Mouse (Mus musculus) MEL-GATA-1-ER (cell line): ENCODE measurements around the gene Cdh11.

ENCODE experiments used
- DNase-seq: peaks from one replicate; pipeline ENCODE4 v3.0.0-alpha.2; 2012; ENCODE audit warnings: low read depth; ENCODE audit errors: extremely low read depth

Gene Cdh11

GRCm38 (mm10) chr8:102785592-102786416 lies at the start of gene Cdh11:
Gene Cdh11, minus strand, starts transcription at chr8:102785642.
- DNase-seq, result no peak

- DNase-seq, result no peak
Observed at GRCm38 (mm10) chr8:102813959-102814358, 28.5 kb upstream of the Cdh11 start.

GRCm38 (mm10) chr8:102790303-102790702 lies 4.9 kb upstream of the Cdh11 start:
- DNase-seq, result no peak

- no peak for DNase-seq
Observed at GRCm38 (mm10) chr8:102786467-102787360, 1.3 kb upstream of the Cdh11 start.

DNA sequence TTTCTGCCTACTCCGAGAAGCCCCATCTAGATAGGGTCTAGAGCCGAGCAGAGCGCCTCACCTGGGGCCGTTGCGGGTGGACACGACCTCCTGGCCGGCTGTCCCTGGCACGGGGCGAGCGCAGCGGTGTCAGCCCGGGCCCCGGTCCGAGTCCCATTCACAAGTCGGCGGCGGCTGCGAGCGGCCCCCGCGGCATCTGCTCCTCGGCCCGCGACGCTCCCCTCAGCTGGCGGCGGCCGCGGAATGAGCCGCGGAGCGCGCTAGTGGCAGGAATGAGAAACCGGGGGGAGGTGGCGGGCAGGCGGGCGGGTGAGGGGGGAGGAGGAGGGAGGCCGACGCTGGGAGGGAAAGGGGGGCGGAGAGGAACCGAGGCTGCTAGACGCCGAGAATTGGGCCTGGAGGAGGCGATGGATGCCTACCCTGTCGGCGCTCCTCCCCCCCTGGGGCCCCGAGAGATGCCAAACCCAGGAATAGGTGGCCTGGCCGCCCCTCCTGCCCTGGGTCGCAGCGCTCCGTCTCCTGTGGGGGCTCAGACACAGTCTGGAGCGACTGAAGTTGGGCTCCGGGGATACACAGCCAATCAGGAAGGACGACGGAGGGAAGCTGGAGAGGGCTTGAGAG lies 497 bp downstream of the Cdh11 start:
- DNase-seq, result no peak

DNA sequence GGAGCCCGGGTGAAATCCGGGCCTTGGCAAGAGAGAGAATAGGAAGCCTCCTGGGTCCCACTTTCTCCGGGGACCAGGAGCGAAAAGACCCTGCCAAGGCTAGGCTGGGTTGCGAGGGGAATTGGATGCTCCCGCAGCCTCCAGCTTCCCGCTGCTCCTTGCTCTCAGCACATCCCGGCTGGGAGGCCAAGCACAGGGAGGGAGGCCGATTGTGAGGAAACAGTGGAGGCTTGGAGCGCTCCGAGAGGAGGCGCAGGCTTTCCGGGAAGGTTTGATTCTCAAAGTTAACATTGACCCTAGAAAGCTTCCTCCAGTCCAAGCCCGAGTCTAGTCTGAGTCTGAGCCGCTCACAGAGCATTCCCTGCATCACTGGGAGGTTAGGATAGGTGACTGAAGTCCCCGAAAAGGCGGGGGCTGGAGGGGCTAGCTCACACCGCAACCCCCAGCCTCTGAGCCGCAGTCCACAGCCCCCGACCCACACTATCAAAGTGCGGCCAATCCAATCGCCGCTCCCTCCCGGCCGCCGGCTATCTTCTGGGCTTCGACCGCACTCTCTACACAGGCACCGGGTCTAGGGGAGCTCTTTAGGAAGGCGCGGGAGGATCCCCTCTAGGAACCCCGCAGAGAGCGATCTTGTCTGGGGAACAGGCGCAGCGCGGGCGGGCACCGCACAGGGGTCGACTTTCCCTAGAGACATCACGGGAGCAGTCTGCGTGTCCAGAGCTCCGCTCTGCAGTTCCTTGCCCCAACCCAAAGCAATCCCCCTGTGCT lies 1.4 kb downstream of the Cdh11 start:
- DNase-seq, result no peak

DNA sequence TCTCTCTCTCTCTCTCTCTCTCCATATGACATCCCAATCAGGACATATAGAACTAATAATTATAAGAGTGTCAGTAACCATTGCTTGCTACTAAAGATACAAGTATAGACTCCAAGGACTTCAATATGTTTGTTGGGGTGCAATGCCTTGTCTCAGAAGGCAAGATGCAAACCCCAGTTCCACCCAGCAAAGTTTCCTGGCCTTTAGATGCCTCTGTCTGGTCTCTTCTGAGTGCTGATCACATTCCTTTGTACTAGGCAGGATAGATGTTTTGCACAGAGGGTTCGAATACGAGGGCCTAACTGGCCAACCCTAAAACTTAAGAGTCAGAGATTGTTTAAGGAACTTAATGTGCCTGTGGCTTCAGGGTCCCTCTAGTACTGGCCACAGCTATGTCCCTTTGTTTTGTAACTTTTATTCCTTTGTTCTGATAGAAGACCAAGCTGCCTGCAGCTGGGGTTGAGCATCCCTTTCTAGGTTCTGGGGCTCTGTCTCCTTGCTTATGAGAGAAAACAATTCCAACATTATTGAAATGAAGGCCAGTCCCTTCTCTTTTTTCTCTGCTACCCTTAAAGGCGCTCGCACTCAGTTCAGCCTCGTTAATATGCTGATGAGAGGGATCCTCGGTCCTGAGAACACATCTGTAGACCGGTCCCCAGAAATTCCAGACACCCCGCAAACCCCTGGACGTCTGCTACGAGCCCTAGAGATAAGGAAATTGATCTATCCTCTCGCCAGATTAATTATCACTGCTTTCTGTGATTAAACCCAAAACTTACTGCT lies 2.5 kb downstream of the Cdh11 start:
- DNase-seq, result no peak

DNA sequence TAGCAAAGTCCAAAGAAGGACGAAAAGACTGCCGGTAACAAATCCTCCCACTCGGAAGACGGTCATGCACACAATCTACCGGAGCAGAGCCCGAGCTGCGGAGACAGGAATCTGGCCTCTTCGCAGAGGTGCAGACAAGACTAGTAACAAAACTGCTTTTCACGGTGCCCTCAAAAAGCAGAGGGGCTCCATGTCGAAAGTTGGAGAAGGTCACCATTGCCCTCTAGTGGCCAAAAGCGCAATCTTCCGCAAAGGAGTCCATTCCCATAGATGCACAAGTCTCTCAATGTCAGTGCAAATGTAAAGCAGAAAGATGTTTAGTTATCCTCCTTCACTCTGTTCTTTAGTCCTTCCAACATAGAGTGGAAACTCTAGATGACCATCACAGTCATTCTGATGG lies 4.5 kb downstream of the Cdh11 start:
- peak; percentile 14 for DNase-seq

- no peak for DNase-seq
Observed at GRCm38 (mm10) chr8:102774594-102774993, 10.8 kb downstream of the Cdh11 start.

DNA sequence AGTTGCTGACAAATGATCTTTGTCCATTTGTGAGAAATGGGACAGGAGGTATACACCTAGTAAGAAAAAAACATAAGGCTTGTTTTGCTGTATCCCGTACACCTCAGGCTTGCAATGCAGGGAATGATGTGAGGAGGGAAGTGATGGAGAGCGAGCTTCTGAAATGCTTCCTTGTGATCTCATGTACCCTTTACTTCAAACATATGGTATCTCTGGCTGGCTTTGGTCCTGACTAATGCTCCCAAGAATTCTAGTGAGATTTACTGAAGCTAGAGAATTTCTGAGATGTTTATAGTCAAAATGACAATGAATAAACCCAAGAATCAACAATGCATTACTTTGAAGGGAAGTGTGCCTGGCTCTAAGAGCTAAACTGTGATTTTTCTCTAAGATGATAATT lies 14.0 kb downstream of the Cdh11 start:
- no peak for DNase-seq

- DNase-seq, result no peak
Observed at GRCm38 (mm10) chr8:102753839-102754238, 31.6 kb downstream of the Cdh11 start.

DNA sequence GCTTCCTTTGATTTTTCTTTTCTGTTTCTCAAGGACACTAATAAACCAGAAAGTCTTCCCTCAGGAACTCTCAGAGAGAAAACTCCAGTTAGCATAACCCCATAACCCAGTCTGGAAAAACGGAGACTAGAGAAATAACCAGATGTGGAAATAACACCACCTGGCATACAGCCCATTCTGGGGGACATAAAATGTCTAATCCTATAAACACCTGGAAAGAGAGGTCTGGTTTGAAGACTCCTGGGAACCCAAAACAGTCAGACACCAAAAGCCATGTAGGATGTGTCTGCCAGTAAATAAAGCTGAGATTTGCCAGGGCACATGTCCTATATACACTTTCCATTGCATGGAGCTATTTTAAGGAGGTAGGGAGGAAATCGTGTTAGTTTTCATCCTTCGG lies 42.5 kb downstream of the Cdh11 start:
- DNase-seq, result no peak

- DNase-seq, result no peak
Observed at GRCm38 (mm10) chr8:102742008-102742591, 43.3 kb downstream of the Cdh11 start.

DNA sequence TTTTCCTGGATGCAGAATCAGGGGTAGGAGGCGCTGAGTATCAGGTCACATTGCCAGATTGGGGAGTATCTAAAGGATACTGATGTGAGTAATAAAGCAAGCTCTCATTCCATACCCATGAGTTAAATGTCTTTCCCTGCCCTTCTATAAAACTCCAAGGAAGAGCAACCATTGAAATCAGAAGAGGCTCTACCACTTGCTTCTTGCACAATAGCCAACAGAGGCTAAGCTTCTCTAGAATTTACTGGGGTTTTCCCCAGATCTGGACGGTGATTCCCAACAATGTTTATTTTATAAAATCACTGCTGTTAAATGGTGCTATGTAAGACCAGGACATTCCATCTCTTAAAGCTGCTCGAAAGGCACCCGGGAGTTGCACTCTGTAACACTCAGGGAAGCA lies 44.5 kb downstream of the Cdh11 start:
- no peak for DNase-seq

- no peak for DNase-seq
Observed at GRCm38 (mm10) chr8:102738961-102739487, 46.4 kb downstream of the Cdh11 start.

GRCm38 (mm10) chr8:102738395-102738794 lies 47.0 kb downstream of the Cdh11 start:
- DNase-seq, result no peak

DNA sequence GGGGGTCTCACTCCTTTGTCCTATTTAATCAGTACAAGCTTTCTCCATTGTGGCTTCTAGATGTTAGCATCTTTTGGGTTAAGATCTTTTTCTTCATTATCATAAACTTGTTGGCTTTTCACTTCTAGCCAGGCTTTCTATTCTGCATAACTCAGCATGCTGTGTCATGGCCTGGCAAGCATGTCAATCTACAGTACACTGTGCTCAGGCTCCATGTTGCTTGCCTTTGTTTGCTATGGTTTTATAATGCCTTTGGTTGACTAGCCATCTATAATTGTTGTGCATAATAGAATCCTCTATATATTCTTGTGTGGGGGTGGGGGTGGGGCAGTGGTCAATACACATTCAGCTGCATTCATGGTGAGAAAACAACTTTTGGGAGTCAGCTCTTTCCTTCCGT lies 51.0 kb downstream of the Cdh11 start:
- DNase-seq, result no peak

DNA sequence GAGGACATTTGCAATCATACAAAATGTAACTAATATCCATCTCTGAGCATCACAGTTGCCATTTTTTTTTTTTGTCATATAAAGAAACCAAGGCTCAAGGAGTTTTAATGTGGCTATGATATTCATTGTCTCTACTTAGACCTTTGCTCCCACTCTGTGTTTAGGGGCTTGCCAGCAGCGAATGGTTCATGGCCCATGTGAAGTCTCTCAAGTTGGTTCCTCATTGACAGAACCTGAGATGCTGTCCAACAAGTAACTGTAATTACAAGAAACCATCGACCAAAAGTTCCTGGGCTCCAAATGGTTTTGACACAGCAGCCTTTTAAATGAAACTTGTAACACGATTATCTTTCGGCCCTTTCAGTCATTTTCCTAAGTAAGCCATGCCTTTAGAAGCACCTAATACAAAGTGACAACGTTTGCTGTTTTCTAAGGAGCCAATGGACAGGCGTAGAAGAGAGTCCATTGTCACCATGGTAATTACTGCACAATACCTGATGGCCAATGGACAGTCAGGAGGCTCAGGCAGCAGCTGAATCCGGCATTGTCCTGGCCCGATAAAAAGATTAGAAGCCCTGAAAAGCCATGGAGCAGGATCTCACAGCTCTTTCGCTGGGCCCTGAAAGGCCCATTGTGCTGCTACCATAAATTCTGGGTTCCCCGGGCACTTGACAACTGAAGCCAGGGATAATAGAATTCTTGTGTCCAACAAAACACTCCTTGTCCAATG lies 59.1 kb downstream of the Cdh11 start:
- DNase-seq, result no peak

DNA sequence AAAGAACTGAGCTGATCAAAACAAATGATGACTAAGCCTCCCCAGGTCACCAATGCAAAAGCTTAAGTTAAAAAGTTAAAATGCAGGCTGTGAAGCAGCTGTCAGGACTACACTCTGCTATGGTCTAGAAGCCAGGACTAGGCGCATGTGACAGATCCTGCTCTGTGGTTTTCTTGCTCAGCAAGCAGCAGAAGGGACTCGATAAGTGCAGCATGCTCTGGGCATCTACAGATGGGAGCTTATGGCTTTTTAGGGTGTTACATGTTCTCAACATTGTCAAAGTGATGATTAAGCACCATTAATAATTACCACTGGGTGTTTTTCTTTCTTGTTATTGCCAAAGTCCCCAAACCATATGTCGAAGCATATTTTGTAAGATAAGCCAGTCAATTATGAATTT lies 59.9 kb downstream of the Cdh11 start:
- DNase-seq, result no peak
